ENCODE assay signal across 20 mouse cellular contexts in genomic region chr11:31828771-31829072, GRCm38 (mm10). TPM values are rescaled to one million over a fixed set of nuclear protein-coding genes. Genes with fewer than 3 reads are reported as not detected.
DNase-seq lines count a peak whose midpoint lies in the region; ATAC-seq and TF ChIP-seq lines count a peak whose summit lies in the region.
"Had no signal": no experiment of that assay in that cellular context is flagged by ENCODE, and none has a peak within 500 bp of the region (broad histone marks: within the 10 kb centered on the region; RNA-seq: fewer than 3 reads in every experiment).

No protein-coding gene starts in this region.

- no peaks in the 10 kb centered on the region for H3K79me2 ChIP-seq in liver, adult 2 months (ENCODE audit: control insufficient read depth, insufficient read depth, low read length)

- WGBS in liver, adult 2 months, result 48% methylated on average over 2 of the region's 2 CpGs
- 68% methylated on average over 2 of the region's 2 CpGs for WGBS in liver, postnatal 0 days (ENCODE audit: insufficient replicate concordance)

- H3K4me2 ChIP-seq in liver, postnatal 0 days (ENCODE audit: low read depth, low read length), result no peak overlapping the region
- H3K4me2 ChIP-seq: embryonic facial prominence, embryonic 12.5 days; neural tube, embryonic 13.5 days had no signal

- H3K27me3 ChIP-seq in liver, adult 2 months (ENCODE audit: control insufficient read depth, insufficient read depth, low read length), result no peaks in the 10 kb centered on the region
- no peaks in the 10 kb centered on the region for H3K27me3 ChIP-seq in liver, postnatal 0 days (ENCODE audit: insufficient read depth, low read length)
- H3K27me3 ChIP-seq: embryonic facial prominence, embryonic 12.5 days; neural tube, embryonic 13.5 days had no signal

- no peak for TF ChIP-seq POLR2A in liver, adult 2 months (IDR thresholded peaks at IDR 0.05; ENCODE audit: extremely low read depth, insufficient read depth, low read length)

- no peak overlapping the region for H3K9ac ChIP-seq in liver, adult 2 months (ENCODE audit: low read depth, low read length)
- no peak overlapping the region for H3K9ac ChIP-seq in liver, postnatal 0 days (replicated peaks)
- H3K9ac ChIP-seq: embryonic facial prominence, embryonic 12.5 days; neural tube, embryonic 13.5 days had no signal

- TF ChIP-seq EP300 in liver, postnatal 0 days (IDR thresholded peaks at IDR 0.05; ENCODE audit: low read depth), result no peak

- no peak overlapping the region for H3K4me3 ChIP-seq in gastrocnemius, adult 2 months
- no peak overlapping the region for H3K4me3 ChIP-seq in liver, adult 2 months (ENCODE audit: insufficient read depth, low read depth, low read length)
- H3K4me3 ChIP-seq in liver, postnatal 0 days (ENCODE audit: low read depth, low read length), result no peak overlapping the region
- H3K4me3 ChIP-seq: embryonic facial prominence, embryonic 12.5 days; midbrain, embryonic 10.5 days; myocyte; neural tube, embryonic 13.5 days had no signal

- H3K4me1 ChIP-seq in liver, adult 2 months (ENCODE audit: control insufficient read depth, insufficient read depth, low read length), result peaks cover 49% of the 10 kb centered on the region
- H3K4me1 ChIP-seq in liver, postnatal 0 days (ENCODE audit: insufficient read depth), result peaks cover 75% of the 10 kb centered on the region

- peak overlapping the region; percentile 90 for H3K27ac ChIP-seq in gastrocnemius, adult 2 months
- H3K27ac ChIP-seq in liver, adult 2 months (replicated peaks; ENCODE audit: insufficient read depth, low read depth, low read length), result peak overlapping the region; percentile 53
- H3K27ac ChIP-seq in liver, postnatal 0 days (ENCODE audit: low read depth), result peak overlapping the region; percentile 66
- H3K27ac ChIP-seq: embryonic facial prominence, embryonic 12.5 days; midbrain, embryonic 10.5 days had no signal

- H3K9me3 ChIP-seq in liver, postnatal 0 days (ENCODE audit: low read length), result no peaks in the 10 kb centered on the region
- H3K9me3 ChIP-seq: embryonic facial prominence, embryonic 12.5 days; midbrain, embryonic 10.5 days; neural tube, embryonic 13.5 days had no signal

- intact Hi-C loops in gastrocnemius, adult 2 months (cut with DNase I), result no loop called here

- TF ChIP-seq CTCF in gastrocnemius, adult 2 months (IDR thresholded peaks at IDR 0.05), result no peak
- no peak for TF ChIP-seq CTCF in liver, adult 2 months (IDR thresholded peaks at IDR 0.05; ENCODE audit: low read depth, low read length)
- no peak for TF ChIP-seq CTCF in liver, postnatal 0 days (IDR thresholded peaks at IDR 0.05; ENCODE audit: low read depth)

- no peaks in the 10 kb centered on the region for H3K36me3 ChIP-seq in liver, adult 2 months (ENCODE audit: control insufficient read depth, insufficient read depth, low read length)
- no peaks in the 10 kb centered on the region for H3K36me3 ChIP-seq in liver, postnatal 0 days (replicated peaks; ENCODE audit: insufficient read depth, low read length)
- H3K36me3 ChIP-seq: embryonic facial prominence, embryonic 12.5 days; midbrain, embryonic 10.5 days; neural tube, embryonic 13.5 days had no signal

- DNase-seq in gastrocnemius, adult 2 months, result no peak
- DNase-seq in gastrocnemius, adult 8-10 months (ENCODE audit: low spot score in 2 of 2), result no peak
- no peak for DNase-seq in liver, adult 2 months (ENCODE audit: extremely low read depth, low read depth, low spot score)
- no peak for DNase-seq in liver
- no peak for DNase-seq in liver, postnatal 0 days
- DNase-seq in spleen, postnatal 10 days (ENCODE audit: low spot score in 2 of 2), result no peak
- no peak for DNase-seq in thymus, postnatal 36 days
- DNase-seq: adrenal gland, postnatal 14 days; cerebellum, adult 2 months; cerebellum, postnatal 25 days; heart, postnatal 4 days; layer of hippocampus, adult 9-11 months; right cerebral cortex, postnatal 4 days; thymus, postnatal 14 days had no signal

- ATAC-seq in liver, postnatal 0 days, result no peak
- ATAC-seq: hindbrain, embryonic 16.5 days; midbrain, embryonic 16.5 days had no signal

RNA-seq across cellular contexts. Expression of gene Cpeb4, which starts 43.3 kb away (rescaled TPM):
- 100 to 1,000 TPM in 1 of 2 experiments, 10 to 100 TPM in 1; 95.0 to 120 TPM for total RNA-seq in gastrocnemius, adult 2 months (2021)
- 100 to 1,000 TPM in 2 of 4 experiments, 10 to 100 TPM in 2; 81.9 to 144 (median 103) TPM for total RNA-seq in gastrocnemius, adult 8-10 months (2022)
- total RNA-seq in liver, adult 2 months (2014; rRNA removed), result 30.6 and 37.0 TPM in 2 replicates
- 9.0 and 10.3 TPM in 2 replicates for polyA plus RNA-seq in liver, adult 2 months (2012; rRNA removed)
- 7.0 and 10.0 TPM in 2 replicates for polyA plus RNA-seq in liver, postnatal 0 days (2015; fragmentation: Nextera tagmentation; extraction: Ambion mirVana)
